Mouse (Mus musculus) midbrain, embryonic 12.5 days (tissue): Measurements from ENCODE around the gene Elf1. TPM values are rescaled to one million over a fixed set of nuclear protein-coding genes. Genes with fewer than 3 reads are reported as not detected.

ENCODE experiments used
- ATAC-seq: fragments of 200-750 bp; cut with Nextera tagmentation; 2 replicates; pipeline ENCODE4 v1.8.0; 2017; ENCODE audit warnings: low read depth, moderate TSS enrichment, moderate library complexity; ENCODE audit not compliant: low FRiP score
- H3K27ac ChIP-seq: fragments of 300-500 bp; sonication (generic); replicated peaks from 2 replicates; pipeline ENCODE4 v1.5.1; 2016; ENCODE audit warnings: mild to moderate bottlenecking
- H3K27me3 ChIP-seq: fragments of 300-500 bp; sonication (generic); 2 replicates; pipeline ENCODE4 v1.6.1; 2016; ENCODE audit warnings: mild to moderate bottlenecking
- H3K36me3 ChIP-seq: fragments of 300-500 bp; sonication (generic); 2 replicates; pipeline ENCODE4 v1.6.1; 2016
- H3K4me1 ChIP-seq: fragments of 300-500 bp; sonication (generic); 2 replicates; pipeline ENCODE4 v1.6.1; 2016
- H3K4me2 ChIP-seq: fragments of 300-500 bp; sonication (generic); replicated peaks from 2 replicates; pipeline ENCODE4 v1.6.1; 2016; ENCODE audit warnings: mild to moderate bottlenecking, moderate library complexity
- H3K4me3 ChIP-seq: fragments of 300-500 bp; sonication (generic); 2 replicates; pipeline ENCODE4 v1.5.1; 2016; ENCODE audit warnings: mild to moderate bottlenecking
- H3K9ac ChIP-seq: fragments of 300-500 bp; sonication (generic); replicated peaks from 2 replicates; pipeline ENCODE4 v1.6.1; 2016; ENCODE audit warnings: mild to moderate bottlenecking, moderate library complexity
- H3K9me3 ChIP-seq: fragments of 300-500 bp; sonication (generic); 2 replicates; pipeline ENCODE4 v1.6.1; 2016; ENCODE audit warnings: mild to moderate bottlenecking
- WGBS: fragments of 180-500 bp; shearing (Covaris S2); methylation state at CpG from one replicate; pipeline ENCODE4 v1.1.7; 2016; 5-methylcytosine and 5-hydroxymethylcytosine counted together
- microRNA-seq: library from miRNA; unstranded; fragments of <30 nt; microRNA quantifications from one replicate; pipeline ENCODE4, GENCODE M21; 2017
- polyA plus RNA-seq: library from polyadenylated mRNA; unstranded; fragments of >200 nt; fragmentation: Nextera tagmentation; extraction: Ambion mirVana; gene quantifications from 2 replicates; pipeline ENCODE4 v1.2.1, GENCODE M21; 2016

Elf1 gene
- polyA plus RNA-seq, 1 experiment from 2014 or later = 7.4 TPM

GRCm38 (mm10) chr14:79617121-79617828 is 136.3 kb downstream of the Elf1 start:
- Histone ChIP-seq H3K4me3 (no peak overlapping the region), H3K4me1 (no peaks in the 10 kb centered on the region), H3K4me2 (no peak overlapping the region), H3K27me3 (no peaks in the 10 kb centered on the region), H3K9me3 (no peaks in the 10 kb centered on the region), H3K27ac (no peak overlapping the region), H3K36me3 (peaks cover 58% of the 10 kb centered on the region), H3K9ac (no peak overlapping the region)
- no peak for ATAC-seq
- 87% methylated on average over 8 of the region's 8 CpGs for WGBS

GRCm38 (mm10) chr14:79619802-79620201 is 138.8 kb downstream of the Elf1 start:
- no peaks in the 10 kb centered on the region for H3K9me3 ChIP-seq
- ATAC-seq = no peak
- peaks cover 54% of the 10 kb centered on the region for H3K36me3 ChIP-seq
- no peaks in the 10 kb centered on the region for H3K27me3 ChIP-seq
- no peaks in the 10 kb centered on the region for H3K4me1 ChIP-seq
- H3K9ac ChIP-seq = no peak overlapping the region
- H3K4me2 ChIP-seq = no peak overlapping the region
- no peak overlapping the region for H3K27ac ChIP-seq
- no peak overlapping the region for H3K4me3 ChIP-seq
- 93% methylated on average over 7 of the region's 7 CpGs for WGBS

- Histone ChIP-seq H3K4me2 (no peak overlapping the region), H3K36me3 (peaks cover 61% of the 10 kb centered on the region), H3K4me3 (no peak overlapping the region), H3K9me3 (no peaks in the 10 kb centered on the region), H3K9ac (no peak overlapping the region), H3K27ac (no peak overlapping the region), H3K27me3 (no peaks in the 10 kb centered on the region), H3K4me1 (no peaks in the 10 kb centered on the region)
- 85% methylated on average over 3 of the region's 3 CpGs for WGBS
- ATAC-seq = no peak
Observed at GRCm38 (mm10) chr14:79621143-79621542, 140.1 kb downstream of the Elf1 start.

Small RNA genes within 50 kb of the gene (microRNA-seq; reads per million reads assigned to microRNA genes)
- not detected for gene Gm27857

Other genes starting within 250 kb of the Elf1 start
- gene Zfp957, start 233.8 kb upstream of the Elf1 start, polyA plus RNA-seq = not detected in 2 replicates
- gene Rgcc, start 179.5 kb upstream of the Elf1 start, polyA plus RNA-seq = 12.7 and 17.2 TPM in 2 replicates
- gene Naa16, start 90.4 kb upstream of the Elf1 start, polyA plus RNA-seq = 37.0 and 41.4 TPM in 2 replicates
- 9.7 and 11.0 TPM in 2 replicates for gene Mtrf1, start 83.4 kb upstream of the Elf1 start, polyA plus RNA-seq
- 19.0 and 22.8 TPM in 2 replicates for gene Kbtbd7, start 54.7 kb upstream of the Elf1 start, polyA plus RNA-seq
- gene Kbtbd6, start 29.4 kb upstream of the Elf1 start, polyA plus RNA-seq = 5.0 and 5.2 TPM in 2 replicates
- gene Wbp4, start 326 bp downstream of the Elf1 start, polyA plus RNA-seq = 49.7 and 55.1 TPM in 2 replicates
- 129 and 131 TPM in 2 replicates for gene Sugt1, start 106.5 kb downstream of the Elf1 start, polyA plus RNA-seq
- gene Cnmd, start 181.0 kb downstream of the Elf1 start, polyA plus RNA-seq = 8.4 and 20.6 TPM in 2 replicates